Mouse (Mus musculus): ENCODE data around the gene Adora2b.
"Not testable (repeated sequence)": the region's sequence is repeated elsewhere in the genome, so short reads cannot be mapped to it uniquely, and the experiment has no call there.

The Adora2b gene

DNA sequence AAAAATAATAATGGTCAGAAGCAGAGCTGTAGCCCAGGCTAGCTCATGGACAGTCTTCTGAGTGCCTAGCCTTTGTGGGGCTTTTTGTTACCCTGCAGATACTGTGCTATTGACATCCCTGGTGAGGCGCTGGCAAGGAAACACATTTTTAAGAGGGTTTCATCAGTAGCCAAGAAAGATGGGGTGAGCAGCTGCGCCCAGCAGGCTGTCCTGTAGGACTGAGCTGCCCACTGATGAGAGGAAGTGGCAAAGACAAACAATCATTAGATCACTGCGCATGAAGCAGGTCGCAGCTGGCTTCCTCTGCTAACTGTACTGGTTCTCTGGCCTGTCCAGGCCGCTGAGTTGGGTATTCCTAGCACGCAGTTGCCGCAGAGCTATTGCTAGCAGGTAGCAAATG, 14.8 kb downstream of the Adora2b start:
- DNase-seq (ENCODE audit: low spot score in 2 of 2): no peak

DNA sequence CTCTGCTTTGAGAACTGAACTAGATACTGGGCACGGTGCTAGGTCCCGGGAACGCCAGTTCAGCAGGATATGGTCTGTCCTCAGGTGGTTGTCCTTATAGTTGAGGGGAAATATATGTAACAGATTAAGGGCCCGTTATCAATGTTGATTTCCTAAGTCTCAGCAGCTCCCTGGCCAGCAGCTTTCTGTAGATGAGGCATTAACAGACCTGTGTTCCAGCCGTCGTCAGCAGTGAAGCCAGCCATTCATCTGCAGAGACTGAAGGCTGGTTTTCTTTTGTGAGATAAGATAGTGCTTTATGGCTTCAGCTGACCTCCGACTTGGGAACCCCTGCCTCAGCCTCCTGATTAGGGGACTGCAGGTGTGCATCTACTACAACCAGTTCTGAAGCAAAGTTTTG, 15.2 kb downstream of the Adora2b start:
- no peak for DNase-seq (ENCODE audit: low spot score in 2 of 2)

DNA sequence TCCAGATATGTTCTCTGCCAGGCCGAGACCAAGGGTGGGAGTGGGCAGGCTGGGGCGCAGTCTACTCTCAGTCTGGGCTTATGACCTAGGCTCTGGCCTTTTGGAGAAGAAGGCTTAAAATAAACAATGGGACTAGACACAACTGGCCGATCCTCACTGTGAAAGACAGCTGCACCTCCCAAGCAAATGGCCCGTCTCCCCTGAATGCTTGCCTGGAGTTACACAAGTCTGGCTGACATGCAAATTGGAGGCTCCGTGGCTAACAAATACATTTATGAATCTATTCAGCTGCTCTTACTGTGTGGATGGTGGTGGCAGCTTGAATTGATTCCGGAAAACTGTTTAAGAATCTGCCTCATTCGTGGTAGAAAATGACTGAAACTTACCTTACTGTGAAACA, 16.9 kb downstream of the Adora2b start:
- no peak for DNase-seq (ENCODE audit: low spot score in 2 of 2)

- DNase-seq (ENCODE audit: low spot score in 2 of 2): no peak
These were observed 17.9 kb downstream of the Adora2b start for GRCm38 (mm10) chr11:62266466-62267214.

- no peak for DNase-seq (ENCODE audit: low spot score in 2 of 2)
These were observed 19.6 kb downstream of the Adora2b start for GRCm38 (mm10) chr11:62268381-62268780.

GRCm38 (mm10) chr11:62269097-62269496, 20.3 kb downstream of the Adora2b start:
- DNase-seq (ENCODE audit: low spot score in 2 of 2): no peak

- DNase-seq (ENCODE audit: low spot score in 2 of 2): no peak
These were observed 22.1 kb downstream of the Adora2b start for GRCm38 (mm10) chr11:62270851-62271250.

GRCm38 (mm10) chr11:62277086-62277485, 28.3 kb downstream of the Adora2b start:
- no peak for DNase-seq (ENCODE audit: low spot score in 2 of 2)

DNA sequence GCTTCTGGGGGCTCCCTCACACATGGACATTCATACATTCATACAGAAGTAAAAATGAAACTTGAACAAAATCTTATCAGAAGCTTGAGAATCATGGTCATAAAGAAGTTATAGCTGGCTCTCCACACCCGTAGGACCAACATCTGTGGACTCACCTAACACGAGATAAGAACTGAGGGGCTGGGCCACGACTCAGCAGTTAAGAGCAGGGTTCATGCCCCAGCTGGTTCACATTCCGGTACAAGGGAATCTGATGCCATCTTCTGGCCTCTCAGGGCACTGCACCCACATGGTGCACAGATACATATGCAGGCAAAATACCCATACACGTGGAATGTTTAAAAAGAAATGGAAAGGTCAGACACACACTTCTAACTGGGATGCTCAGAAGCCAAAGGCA, 29.2 kb downstream of the Adora2b start:
- no peak for DNase-seq (ENCODE audit: low spot score in 2 of 2)

DNA sequence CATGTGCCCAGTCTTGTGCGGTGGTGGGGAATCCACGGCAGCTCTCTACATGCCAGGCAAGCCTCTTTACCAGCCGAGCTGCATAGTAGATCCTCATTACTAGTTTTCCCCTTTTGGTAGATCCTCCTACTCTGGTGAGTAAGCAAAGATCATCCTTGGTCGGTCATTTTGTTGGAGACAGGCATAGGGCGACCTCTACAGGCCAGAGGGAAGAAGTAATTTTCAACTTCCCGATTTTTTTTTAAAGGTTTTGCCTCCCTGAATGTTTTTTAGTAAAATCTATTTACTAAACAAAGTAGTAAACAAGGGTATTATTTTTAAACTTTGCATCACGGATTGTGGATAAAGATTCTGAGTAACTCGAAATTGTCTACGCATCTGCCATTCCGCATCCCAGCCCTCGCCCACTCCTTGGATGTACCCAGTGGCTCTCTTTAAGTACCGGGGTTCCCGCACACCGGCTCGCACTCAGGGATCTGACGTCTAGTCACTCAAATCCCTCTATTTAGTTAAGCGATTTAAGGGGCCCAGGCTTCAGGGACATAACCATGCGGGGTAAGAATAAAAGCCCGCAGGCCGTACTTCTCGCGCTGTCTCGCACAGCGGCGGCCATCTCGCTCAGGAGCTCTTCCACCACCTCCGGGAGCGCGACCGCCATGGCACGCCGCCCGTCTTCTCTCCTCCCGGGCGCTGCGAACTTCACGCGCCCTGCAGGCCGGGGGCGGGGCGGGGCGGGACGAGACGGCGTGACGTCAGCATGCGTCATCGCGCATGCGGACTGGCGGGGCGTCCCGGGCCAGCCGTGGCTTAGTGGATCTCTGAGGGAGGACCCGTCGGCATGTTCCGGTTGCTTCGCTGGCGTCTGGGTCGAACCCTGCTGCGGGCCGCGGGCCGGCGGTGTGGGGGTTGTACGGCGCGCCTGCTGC, 32.2 kb downstream of the Adora2b start, which contains the start of the genes Zswim7 and Ttc19:
TSS of gene Zswim7 (minus strand) at position 701 of the 926 bp plus-strand sequence.
TSS of gene Ttc19 (plus strand) at position 799 of the 926 bp plus-strand sequence.
- DNase-seq (ENCODE audit: low spot score in 2 of 2): peak; percentile 87

GRCm38 (mm10) chr11:62281601-62281997, 32.8 kb downstream of the Adora2b start:
- no peak for DNase-seq (ENCODE audit: low spot score in 2 of 2)

- DNase-seq (ENCODE audit: low spot score in 2 of 2): not testable (repeated sequence)
These were observed 35.2 kb downstream of the Adora2b start for GRCm38 (mm10) chr11:62284020-62284419.

- no peak for DNase-seq (ENCODE audit: low spot score in 2 of 2)
These were observed 36.2 kb downstream of the Adora2b start for GRCm38 (mm10) chr11:62285020-62285419.

- no peak for DNase-seq (ENCODE audit: low spot score in 2 of 2)
These were observed 38.9 kb downstream of the Adora2b start for GRCm38 (mm10) chr11:62287700-62288099.

DNA sequence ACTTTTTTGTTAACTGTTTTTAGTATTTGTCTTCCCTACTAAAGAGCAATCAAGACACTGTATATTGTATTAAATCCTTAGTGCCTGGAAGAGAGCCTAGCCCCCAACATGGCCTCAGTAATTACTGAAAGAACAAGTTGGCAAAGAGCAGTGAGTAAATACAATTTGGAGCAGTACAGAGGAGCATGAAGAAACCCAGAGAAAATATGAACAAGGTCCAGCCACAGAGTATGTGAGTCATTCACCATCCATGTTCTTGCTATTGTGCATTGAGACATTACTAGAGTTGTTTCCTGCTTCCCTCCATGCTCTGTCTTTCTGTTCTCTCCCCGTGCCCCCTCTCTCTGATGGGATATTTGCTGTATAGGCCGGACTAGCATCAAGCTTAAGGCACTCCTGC, 45.3 kb downstream of the Adora2b start:
- no peak for DNase-seq (ENCODE audit: low spot score in 2 of 2)

- DNase-seq (ENCODE audit: low spot score in 2 of 2): no peak
These were observed 50.1 kb downstream of the Adora2b start for GRCm38 (mm10) chr11:62298883-62299282.

DNA sequence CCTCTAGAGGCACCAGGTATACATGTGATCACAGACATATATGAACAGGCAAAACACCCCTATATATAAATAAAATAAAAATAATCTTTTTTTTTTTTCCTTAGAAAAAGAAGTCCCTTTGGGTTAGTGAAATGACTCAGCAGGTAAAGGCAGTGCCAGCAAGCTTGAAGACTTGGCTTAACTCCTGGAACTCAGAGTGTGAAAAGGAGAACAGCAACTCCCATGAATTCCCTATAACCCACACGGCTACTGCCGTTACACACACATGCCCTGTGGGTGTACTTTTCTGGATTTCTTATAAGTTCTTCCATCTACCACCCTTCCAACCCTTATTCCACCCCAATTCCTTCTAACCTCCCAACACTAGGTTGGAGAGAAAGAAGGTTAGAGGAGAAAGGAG, 57.1 kb downstream of the Adora2b start:
- peak in 1 of 2 experiments; percentile 31 for DNase-seq (ENCODE audit: low spot score in 2 of 2)

DNA sequence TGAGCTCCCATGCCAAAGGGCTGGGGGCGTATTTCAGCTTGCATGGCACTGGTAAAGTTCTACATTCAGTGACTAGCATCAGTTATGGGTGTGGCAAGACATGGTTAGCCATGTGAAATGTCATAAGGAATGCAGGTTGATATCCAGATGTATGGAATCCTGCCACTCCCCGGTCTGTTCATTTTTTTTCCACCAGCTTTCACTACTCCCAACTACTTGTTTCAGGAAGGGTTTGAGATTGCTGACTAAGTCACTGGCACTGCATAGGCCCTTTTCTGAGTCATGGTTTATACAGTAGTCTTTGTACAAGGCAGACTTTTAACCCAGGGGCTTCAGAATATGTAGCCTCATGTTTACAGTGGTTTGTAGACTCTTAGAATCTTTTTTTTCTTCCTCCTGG, 60.5 kb downstream of the Adora2b start:
- DNase-seq (ENCODE audit: low spot score in 2 of 2): no peak

- no peak for DNase-seq (ENCODE audit: low spot score in 2 of 2)
These were observed 66.2 kb downstream of the Adora2b start for GRCm38 (mm10) chr11:62314984-62315383.

Data from right cerebral cortex, postnatal 36 days (tissue).